Mouse (Mus musculus) CD4-positive, CD25-positive, alpha-beta regulatory T cell, adult 2 months (primary cell): ENCODE measurements around the gene Grin2c.

ENCODE experiments used
- DNase-seq: peaks from one replicate; pipeline ENCODE4 v3.0.0-alpha.2; 2012; ENCODE audit warnings: low read depth, low spot score

Grin2c gene

GRCm38 (mm10) chr11:115265771-115266399, 1.2 kb downstream of the Grin2c start:
- peak; percentile 39 for DNase-seq

DNA sequence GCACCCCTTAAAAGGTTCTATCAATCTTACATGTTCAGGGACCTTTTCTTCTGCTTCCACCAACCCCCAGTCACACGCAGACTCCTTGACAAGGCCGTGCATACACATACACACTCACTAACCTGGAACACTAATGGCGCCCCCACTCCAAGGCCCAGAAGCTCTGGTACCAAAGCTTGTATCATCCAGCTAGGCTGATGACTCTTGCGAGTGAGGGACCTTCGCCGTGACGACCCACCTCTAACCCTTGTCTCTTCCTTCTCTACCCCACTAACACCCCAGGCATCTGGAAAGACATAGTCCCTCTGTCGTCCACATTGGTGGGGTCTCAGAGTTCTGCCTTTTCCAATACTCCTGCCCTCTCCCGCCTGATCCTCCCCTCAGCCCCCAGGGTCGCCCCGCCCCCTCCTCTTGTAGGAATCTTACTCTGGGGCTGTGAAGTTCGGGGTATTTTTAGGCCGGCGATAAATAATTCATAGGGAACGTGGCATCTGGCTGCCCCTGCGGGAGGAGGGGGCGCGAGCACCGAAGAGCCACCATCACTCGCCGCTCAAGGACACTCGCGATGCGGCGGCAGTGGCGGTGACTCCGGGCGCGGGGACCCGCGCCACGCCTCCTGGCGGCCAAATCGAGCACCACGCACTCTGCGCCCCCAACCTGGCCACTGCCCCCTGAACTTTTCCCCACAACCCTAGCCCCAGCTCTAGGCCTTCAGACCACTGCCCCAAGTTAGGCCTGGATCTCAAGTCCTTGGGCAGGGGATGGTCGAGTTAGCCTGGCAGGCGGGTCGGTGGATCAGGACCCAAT, 2.0 kb downstream of the Grin2c start:
- peak; percentile 70 for DNase-seq

DNA sequence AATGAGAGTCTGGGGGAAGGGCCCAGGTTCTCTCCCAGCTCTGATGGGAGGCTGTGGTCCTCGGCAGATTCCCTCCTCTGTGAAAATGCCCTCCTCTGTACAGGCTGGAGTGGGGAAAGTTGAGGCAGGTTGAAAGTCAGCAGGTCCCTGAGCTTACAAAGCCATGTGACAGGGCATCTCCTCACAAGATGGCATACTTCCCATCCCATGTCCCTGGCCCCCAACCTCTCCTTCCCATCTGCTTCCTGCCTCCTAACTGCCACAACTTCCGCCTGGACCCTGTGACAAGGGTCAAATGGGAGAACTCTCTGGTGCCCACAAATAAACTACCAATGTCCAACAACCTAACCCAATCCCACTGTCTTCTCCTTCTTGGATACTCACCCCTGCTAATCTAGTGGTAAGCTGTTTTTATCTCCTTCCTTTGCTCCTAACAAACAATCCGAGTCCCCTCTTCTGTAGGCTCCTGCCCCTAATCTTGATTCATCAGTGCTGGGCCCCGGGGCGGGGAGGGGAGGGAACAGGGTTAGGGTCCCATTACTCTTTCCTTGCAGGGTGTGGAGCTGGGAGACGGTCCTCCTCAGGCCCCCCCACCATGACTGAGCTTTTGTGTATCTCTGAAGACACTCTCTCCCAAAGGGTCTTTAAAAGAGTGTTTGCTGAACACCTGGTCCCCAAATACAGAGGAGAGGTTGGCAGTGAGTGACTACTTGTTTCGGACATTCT, 2.7 kb downstream of the Grin2c start:
- DNase-seq = no peak

DNA sequence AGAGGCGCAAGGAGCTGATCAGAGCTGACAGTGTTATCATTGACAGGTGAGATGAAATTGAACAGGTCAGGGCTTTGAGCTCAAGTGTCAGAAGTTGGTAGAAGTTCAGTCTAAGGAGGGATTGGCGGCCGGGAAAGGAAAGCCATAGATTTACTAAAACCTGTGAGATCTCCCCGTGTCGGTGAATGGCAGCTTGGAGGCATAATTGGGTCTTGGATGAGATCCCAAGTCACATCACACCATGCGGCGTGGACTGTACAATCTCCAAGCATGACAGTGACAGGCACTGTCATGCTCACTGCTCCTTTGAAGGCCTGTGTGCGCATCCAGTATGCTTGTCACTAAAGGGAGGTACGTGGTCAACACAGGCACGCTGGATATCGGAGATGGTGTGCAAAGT, 4.1 kb downstream of the Grin2c start:
- no peak for DNase-seq

DNA sequence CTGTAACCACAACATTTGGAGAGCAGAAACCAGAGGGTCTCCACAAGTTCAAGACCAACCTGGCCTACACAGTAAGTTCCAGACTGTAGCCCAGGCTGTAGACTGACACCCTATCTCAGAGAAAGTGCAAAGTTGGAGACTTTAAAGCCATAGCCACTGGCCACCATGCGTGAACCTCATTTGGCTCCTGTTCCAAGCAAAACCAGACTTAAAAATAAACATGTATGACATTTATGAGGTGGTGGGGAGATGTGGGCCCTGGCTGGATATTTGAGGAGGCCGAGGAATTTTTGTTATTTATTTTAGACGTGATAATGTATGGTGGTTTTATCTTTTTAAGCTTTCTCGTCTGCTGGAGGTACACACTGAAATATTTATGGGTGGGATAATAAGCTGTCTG, 7.9 kb downstream of the Grin2c start:
- no peak for DNase-seq

- DNase-seq = peak; percentile 50
Measured at GRCm38 (mm10) chr11:115257775-115258510, 9.1 kb downstream of the Grin2c start.

DNA sequence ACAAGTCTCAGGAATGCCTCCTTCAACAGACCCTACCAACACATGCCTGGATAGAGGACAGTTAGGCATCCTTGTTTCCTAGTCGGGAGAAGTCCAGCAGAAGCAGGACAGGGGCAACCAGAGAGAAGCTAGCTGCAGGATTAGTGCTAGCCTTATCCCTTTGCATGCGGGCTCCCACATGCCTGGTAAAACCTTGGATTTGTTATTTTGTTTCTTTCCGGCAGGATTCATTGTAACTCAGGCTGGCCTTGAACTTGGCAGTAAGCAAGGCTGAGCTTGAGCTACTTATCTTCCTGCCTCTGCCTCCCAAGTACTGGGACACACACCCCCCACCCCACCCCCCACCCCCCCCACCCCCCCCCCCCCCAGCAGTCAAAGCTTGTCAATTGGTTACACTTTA, 15.8 kb downstream of the Grin2c start:
- no peak for DNase-seq

DNA sequence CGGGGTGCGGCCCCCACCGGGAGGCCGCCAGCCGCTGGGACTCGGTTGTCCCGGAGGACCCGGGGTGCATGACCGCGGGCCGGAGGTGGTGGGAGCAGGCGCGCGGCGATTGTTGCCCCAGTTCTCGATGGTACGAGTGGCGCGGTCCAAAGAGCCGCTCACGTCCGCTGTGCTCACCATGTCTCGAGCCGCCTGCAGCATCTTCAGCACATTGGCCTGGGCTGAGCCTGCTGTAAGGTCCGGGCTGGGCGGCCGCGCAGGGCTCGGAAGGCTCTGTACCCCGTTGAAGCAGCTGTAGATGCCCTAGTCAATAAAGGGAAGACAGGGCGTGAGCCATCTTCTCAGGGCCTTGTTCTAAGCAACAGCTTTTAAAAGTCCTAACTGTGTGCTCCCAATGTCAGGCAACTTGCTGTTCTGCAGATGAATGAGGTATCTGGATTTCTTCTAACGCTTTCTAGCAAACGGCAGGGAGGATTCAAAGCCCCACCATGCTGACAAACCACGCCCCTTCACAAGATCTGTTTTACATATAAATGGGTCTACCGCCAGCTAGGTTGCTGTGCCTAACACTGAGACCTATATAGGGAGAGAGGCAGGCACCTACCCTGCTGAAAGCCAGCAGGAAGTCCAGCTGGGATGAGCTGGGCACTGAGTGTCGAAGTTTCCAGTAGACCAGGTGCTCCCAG, 16.5 kb downstream of the Grin2c start:
- no peak for DNase-seq

DNA sequence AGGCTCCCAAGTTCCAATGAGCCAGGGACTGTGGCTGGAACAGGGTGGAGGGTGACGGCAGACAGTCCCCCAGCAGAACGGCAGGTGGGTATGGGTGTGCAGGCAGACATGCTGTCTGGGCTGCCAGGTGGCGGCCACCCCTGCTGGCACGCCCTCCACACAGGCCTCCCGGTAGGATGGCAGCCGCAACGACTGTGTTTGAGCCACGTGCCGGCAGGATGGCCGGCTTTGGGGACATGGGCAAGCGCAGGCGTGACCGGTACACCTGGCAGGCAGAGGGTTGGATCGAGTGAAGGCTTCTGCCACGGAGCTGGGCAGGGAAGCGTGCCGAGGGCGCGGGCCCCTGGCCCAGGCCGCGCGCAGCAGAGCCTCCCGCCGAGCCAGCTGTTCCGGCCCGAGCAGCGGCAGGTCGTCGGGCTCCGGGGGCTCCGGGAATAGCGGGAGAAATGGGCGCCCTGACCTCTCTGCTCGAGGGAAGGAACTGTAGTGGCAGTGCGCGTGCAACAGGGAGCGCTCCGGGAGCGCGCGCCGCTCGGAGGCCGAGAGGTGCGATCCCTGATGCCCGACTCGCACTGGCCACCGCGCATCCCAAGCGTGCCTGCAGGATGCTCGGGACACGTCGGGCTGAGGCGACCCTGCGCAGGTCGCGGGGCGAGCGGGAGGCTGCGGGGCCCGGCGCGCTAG, 17.2 kb downstream of the Grin2c start:
- DNase-seq = no peak

DNA sequence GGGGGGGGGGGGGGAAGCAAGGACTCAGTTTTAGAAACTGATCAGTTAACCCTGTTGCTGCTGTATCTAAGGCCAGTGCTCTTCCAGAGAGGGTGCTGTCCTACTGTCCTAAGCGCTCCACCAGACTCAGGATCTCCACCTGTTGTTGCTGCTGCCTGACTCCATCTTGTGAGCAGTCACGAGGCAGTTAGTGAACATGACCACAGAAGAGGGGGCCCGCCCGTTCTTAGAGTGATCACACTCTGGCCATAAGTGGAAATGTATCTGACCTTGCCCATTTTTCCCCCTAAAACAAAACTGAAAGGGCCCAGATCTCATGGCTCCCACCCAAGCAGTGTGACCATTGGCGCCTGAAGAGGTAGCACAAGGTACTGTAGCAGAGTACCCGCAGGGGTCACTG, 19.1 kb downstream of the Grin2c start:
- DNase-seq = no peak

DNA sequence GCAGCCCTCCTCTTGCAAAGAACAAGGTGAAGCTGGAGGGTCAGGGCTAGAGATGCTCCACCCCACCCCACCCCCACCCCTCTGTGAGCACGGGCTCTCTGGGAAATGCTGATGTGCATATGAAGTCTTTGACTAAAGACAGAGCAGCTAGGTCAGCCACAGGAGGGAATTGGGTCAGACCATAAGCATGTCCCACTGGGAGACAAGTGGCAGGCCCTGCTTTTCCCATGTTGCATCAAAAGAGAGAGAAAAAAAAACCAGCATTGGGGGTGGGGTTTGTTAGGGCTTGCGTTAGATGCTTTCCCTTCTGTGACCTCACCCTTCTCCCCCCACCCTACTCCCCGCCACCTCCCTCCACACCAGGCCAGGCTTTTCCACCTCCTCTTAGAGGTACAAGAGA, 19.8 kb downstream of the Grin2c start:
- no peak for DNase-seq

GRCm38 (mm10) chr11:115246386-115246785, 20.7 kb downstream of the Grin2c start:
- no peak for DNase-seq

GRCm38 (mm10) chr11:115244840-115245239, 22.2 kb downstream of the Grin2c start:
- no peak for DNase-seq

DNA sequence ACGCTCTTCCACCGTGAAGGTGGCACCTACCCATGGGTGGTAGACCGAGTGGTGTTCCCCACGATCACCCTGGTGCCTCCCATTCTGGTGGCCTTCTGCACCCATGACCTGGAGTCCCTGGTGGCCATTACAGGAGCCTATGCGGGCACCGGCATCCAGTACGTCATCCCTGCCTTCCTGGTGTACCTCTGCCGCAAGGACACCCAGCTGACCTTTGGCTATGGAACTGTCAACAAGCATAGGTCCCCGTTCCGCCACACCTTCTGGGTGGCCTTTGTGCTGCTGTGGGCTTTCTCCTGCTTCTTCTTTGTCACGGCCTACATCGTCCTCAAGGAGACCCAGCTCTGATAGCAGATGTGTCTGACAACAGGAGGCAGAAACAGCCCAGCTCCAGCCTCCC, 23.3 kb downstream of the Grin2c start:
- no peak for DNase-seq

GRCm38 (mm10) chr11:115242746-115243145, 24.3 kb downstream of the Grin2c start:
- DNase-seq = no peak

DNA sequence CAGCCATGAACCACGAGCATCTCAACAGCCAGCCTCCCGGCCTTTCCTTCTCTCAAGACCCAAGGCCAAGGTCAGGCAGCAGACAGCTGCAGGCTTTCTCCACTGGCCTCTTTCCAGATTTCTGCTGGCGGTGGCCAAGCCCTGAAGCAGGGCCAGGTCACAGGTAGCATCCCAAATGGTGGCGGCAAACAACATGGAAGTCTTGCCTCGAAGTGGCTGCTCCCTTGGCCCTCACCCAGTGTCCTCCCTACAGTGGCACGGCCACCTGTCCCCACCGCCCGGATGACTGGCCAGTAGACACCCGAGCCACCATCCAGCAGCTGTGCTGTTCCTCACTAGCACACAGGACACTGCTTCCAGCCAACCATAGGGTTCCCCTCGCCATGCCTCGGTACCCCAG, 25.6 kb downstream of the Grin2c start:
- DNase-seq = no peak

GRCm38 (mm10) chr11:115236570-115236969, 30.5 kb downstream of the Grin2c start:
- DNase-seq = no peak

- no peak for DNase-seq
Measured at GRCm38 (mm10) chr11:115234320-115235044, 32.6 kb downstream of the Grin2c start.

- no peak for DNase-seq
Measured at GRCm38 (mm10) chr11:115233526-115234290, 33.3 kb downstream of the Grin2c start.
